Mouse (Mus musculus) CH12.LX (cell line): ENCODE measurements at regions not wholly inside any gene's neighbourhood (a gene's known extent, or its start where the extent isn't known, plus 50 kb on each side); places are given as distances from the start of the nearest gene placed in this dataset.
"Not testable (repeated sequence)": the region's sequence is repeated elsewhere in the genome, so short reads cannot be mapped to it uniquely, and the experiment has no call there.

Source experiments
- DNase-seq: peaks from one replicate; pipeline ENCODE4 v3.0.0-alpha.2; 2013; ENCODE audit errors: extremely low read depth
- H3K27ac ChIP-seq: 2 replicates; pipeline ENCODE4 v1.5.1; 2012; ENCODE audit warnings: low read depth, mild to moderate bottlenecking, control low read depth, moderate library complexity; ENCODE audit not compliant: insufficient read depth
- H3K27me3 ChIP-seq: replicated peaks from 2 replicates; pipeline ENCODE3; 2012; ENCODE audit warnings: inconsistent platforms
- H3K36me3 ChIP-seq, 2 experiments: replicated peaks in 1 of 2; 2 replicates each; pipeline versions ENCODE3 to v1.6.1; 2012; ENCODE audit warnings: inconsistent platforms in 1 of 2, low read length in 1 of 2, mild to moderate bottlenecking in 1 of 2, mixed read lengths in 1 of 2, moderate library complexity in 1 of 2; ENCODE audit not compliant: control insufficient read depth in 1 of 2, insufficient read depth in 1 of 2
- H3K4me1 ChIP-seq, 2 experiments: 2 replicates each; pipeline ENCODE4 v1.6.1; 2012; ENCODE audit warnings: inconsistent platforms in 1 of 2, moderate library complexity in 1 of 2; ENCODE audit not compliant: insufficient read depth in 2 of 2, control insufficient read depth in 1 of 2
- H3K4me2 ChIP-seq: 2 replicates; pipeline ENCODE4 v1.6.1; 2012; ENCODE audit warnings: low read depth, mild to moderate bottlenecking, control low read depth; ENCODE audit not compliant: poor library complexity, insufficient read depth, severe bottlenecking
- H3K4me3 ChIP-seq, 3 experiments: fragments of 150-350 bp in 1 of 3; sonication (generic) in 1 of 3; replicated peaks in 1 of 3; 2 replicates each; pipeline versions ENCODE3 to v1.5.1; 2011 to 2012; ENCODE audit warnings: low read depth in 2 of 3, low read length in 2 of 3, mild to moderate bottlenecking in 2 of 3, moderate library complexity in 2 of 3, control low read depth in 1 of 3, improper control_type of control experiment in 1 of 3, inconsistent platforms in 1 of 3, mixed read lengths in 1 of 3; ENCODE audit not compliant: poor library complexity in 1 of 3
- H3K79me2 ChIP-seq: replicated peaks from 2 replicates; pipeline ENCODE4 v1.6.1; 2012; ENCODE audit warnings: mild to moderate bottlenecking, moderate library complexity; ENCODE audit not compliant: control insufficient read depth, poor library complexity, insufficient read depth, severe bottlenecking; ENCODE audit errors: extremely low read depth
- H3K9ac ChIP-seq: 2 replicates; pipeline ENCODE4 v1.6.1; 2012; ENCODE audit warnings: low read depth, mild to moderate bottlenecking, control low read depth, moderate library complexity; ENCODE audit not compliant: insufficient read depth
- H3K9me3 ChIP-seq: replicated peaks from 2 replicates; pipeline ENCODE3; 2012; ENCODE audit warnings: low read length, inconsistent platforms, mixed read lengths
- EP300 ChIP-seq: IDR thresholded peaks from 2 replicates; pipeline ENCODE4 v1.6.1; 2011; ENCODE audit warnings: low read length, improper control_type of control experiment
- GABPA ChIP-seq: IDR thresholded peaks from 2 replicates; pipeline ENCODE4 v1.6.1; 2012; ENCODE audit warnings: low read depth, low read length, improper control_type of control experiment, inconsistent platforms; ENCODE audit not compliant: insufficient replicate concordance
- IRF4 ChIP-seq: IDR thresholded peaks from 2 replicates; pipeline ENCODE4 v1.6.1; 2014; ENCODE audit warnings: low read depth, mild to moderate bottlenecking, inconsistent platforms, low read length, improper control_type of control experiment
- JUN ChIP-seq: IDR thresholded peaks from 2 replicates; pipeline ENCODE4 v1.6.1; 2011; ENCODE audit warnings: low read depth, mild to moderate bottlenecking, low read length, improper control_type of control experiment, moderate library complexity; ENCODE audit not compliant: insufficient read depth
- JUND ChIP-seq: conservative IDR thresholded peaks from 2 replicates; pipeline ENCODE4 v1.6.1; 2011; ENCODE audit warnings: low read depth, low read length, improper control_type of control experiment
- MAX ChIP-seq: IDR thresholded peaks from 2 replicates; pipeline ENCODE4 v1.6.1; 2011; ENCODE audit warnings: low read length, improper control_type of control experiment
- MEF2A ChIP-seq: IDR thresholded peaks from 2 replicates; pipeline ENCODE4 v1.6.1; 2014; ENCODE audit warnings: low read depth, mild to moderate bottlenecking, inconsistent platforms, low read length, improper control_type of control experiment, borderline replicate concordance
- MXI1 ChIP-seq: IDR thresholded peaks from 2 replicates; pipeline ENCODE4 v1.6.1; 2011; ENCODE audit warnings: mild to moderate bottlenecking, low read depth, low read length, improper control_type of control experiment
- NRF1 ChIP-seq: IDR thresholded peaks from 2 replicates; pipeline ENCODE4 v1.6.1; 2014; ENCODE audit warnings: low read depth, mild to moderate bottlenecking, inconsistent platforms, low read length, improper control_type of control experiment, moderate library complexity
- SIN3A ChIP-seq: IDR thresholded peaks from 2 replicates; pipeline ENCODE4 v1.6.1; 2012; ENCODE audit warnings: low read length, improper control_type of control experiment, inconsistent platforms
- TCF12 ChIP-seq: IDR thresholded peaks from 2 replicates; pipeline ENCODE4 v1.6.1; 2014; ENCODE audit warnings: low read depth, mild to moderate bottlenecking, inconsistent platforms, low read length, improper control_type of control experiment
- ZC3H11A ChIP-seq: IDR thresholded peaks from 2 replicates; pipeline ENCODE4 v1.6.1; 2012; ENCODE audit warnings: low read depth, mild to moderate bottlenecking, inconsistent platforms, low read length, improper control_type of control experiment
- ZKSCAN1 ChIP-seq: IDR thresholded peaks from 2 replicates; pipeline ENCODE4 v1.6.1; 2012; ENCODE audit warnings: low read depth, inconsistent platforms, low read length, improper control_type of control experiment, borderline replicate concordance
- ZNF384 ChIP-seq: IDR thresholded peaks from 2 replicates; pipeline ENCODE4 v1.6.1; 2012; ENCODE audit warnings: low read depth, low read length, improper control_type of control experiment, inconsistent platforms
- dilution Hi-C: fragments of 300-500 bp; cut with MboI; formaldehyde crosslinking; loops from 2 replicates; pipeline ENCODE4 v1.14.3; 2020; ENCODE audit warnings: low sequenced_read_pairs; ENCODE audit not compliant: extremely low pct_unique_long_range_greater_than_20kb, extremely low pct_ligation_motif_present
- in situ Hi-C: fragments of 300-500 bp; cut with MboI; formaldehyde crosslinking; loops from 3 replicates; pipeline ENCODE4 v1.14.3; 2019; ENCODE audit warnings: low sequenced_read_pairs, low pct_ligation_motif_present, low pct_unique_long_range_greater_than_20kb, mixed read lengths

DNA sequence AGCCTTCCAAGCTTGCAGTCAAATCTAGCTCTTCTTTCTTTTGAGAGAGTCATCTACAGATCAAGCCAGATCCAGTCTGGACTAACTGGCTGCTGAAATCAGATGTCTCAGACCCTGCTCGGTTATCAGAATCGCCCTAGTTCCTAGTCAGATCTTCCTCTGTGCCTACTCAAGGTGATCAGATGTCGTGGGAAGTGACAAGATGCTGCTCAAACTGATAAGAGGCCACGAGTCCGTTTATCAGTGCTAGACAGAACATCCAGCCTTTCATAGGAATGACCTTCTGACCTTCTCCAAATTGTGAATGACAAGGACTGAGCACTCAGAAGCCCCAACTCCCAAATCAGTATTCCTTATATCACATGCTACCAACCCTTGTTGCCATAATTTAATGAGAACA, 113.3 kb upstream of the Dlg1 start:
- peaks cover 78 to 92% of the 10 kb centered on the region in 2 experiments for H3K36me3 ChIP-seq
- dilution Hi-C loops = no loop called here
- H3K27ac ChIP-seq = no peak overlapping the region
- no peaks in the 10 kb centered on the region for H3K9me3 ChIP-seq
- TF ChIP-seq JUN = no peak
- TF ChIP-seq MXI1 = no peak
- no peak for TF ChIP-seq SIN3A
- no peak for TF ChIP-seq MEF2A
- no peak for TF ChIP-seq ZKSCAN1
- no peak for TF ChIP-seq JUND
- no peak for TF ChIP-seq TCF12
- TF ChIP-seq EP300 = no peak
- TF ChIP-seq ZNF384 = no peak
- no peak for TF ChIP-seq GABPA
- no peak for TF ChIP-seq ZC3H11A
- no peak for TF ChIP-seq NRF1
- TF ChIP-seq, all 38 proteins: peak for 0
- peaks cover 11 to 54% of the 10 kb centered on the region in 2 experiments for H3K4me1 ChIP-seq
- peaks cover 81% of the 10 kb centered on the region for H3K79me2 ChIP-seq
- DNase-seq = no peak
- in situ Hi-C loops = no loop called here
- no peak overlapping the region for H3K4me3 ChIP-seq
- H3K9ac ChIP-seq = no peak overlapping the region
- no peak overlapping the region for H3K4me2 ChIP-seq
- H3K27me3 ChIP-seq = no peaks in the 10 kb centered on the region

DNA sequence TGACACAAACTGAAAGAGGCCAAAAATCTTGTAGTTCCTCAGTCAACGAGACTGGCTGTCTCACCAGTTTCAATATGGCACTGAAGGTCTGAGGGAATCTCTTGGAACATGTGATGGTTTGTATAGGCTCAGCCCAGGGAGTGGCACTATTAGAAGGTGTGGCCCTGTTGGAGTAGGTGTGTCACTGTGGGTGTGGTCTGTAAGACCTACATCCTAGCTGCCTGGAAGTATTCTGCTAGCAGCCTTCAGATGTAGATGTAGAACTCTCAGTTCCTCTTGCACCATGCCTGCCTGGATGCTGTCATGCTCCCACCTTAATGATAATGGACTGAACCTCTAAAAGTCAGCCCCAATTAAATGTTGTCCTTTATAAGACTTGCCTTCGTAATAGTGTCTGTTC, 112.7 kb upstream of the Dlg1 start:
- H3K4me3 ChIP-seq, in situ Hi-C loops, dilution Hi-C loops, H3K27ac ChIP-seq, H3K9ac ChIP-seq, H3K4me2 ChIP-seq, H3K9me3 ChIP-seq, H3K27me3 ChIP-seq: not testable (repeated sequence)
- peaks cover 11 to 60% of the 10 kb centered on the region in 2 experiments for H3K4me1 ChIP-seq
- peaks cover 78 to 92% of the 10 kb centered on the region in 2 experiments for H3K36me3 ChIP-seq
- TF ChIP-seq IRF4 (peak; percentile 73), MAX (0 out of 2 replicates have a peak, but pooled peaks have one; percentile 36), EP300 (peak; percentile 67)
- DNase-seq = peak; percentile 52
- H3K79me2 ChIP-seq = peaks cover 81% of the 10 kb centered on the region
